Mouse (Mus musculus) liver, adult 2 months (tissue): Measurements from ENCODE around the gene Zfp334. TPM values are rescaled to one million over a fixed set of nuclear protein-coding genes. Genes with fewer than 3 reads are reported as not detected.

ENCODE experiments used
- DNase-seq: peaks from one replicate; pipeline ENCODE4 v3.0.0-alpha.2; 2011; ENCODE audit warnings: low read depth, low spot score; ENCODE audit errors: extremely low read depth
- H3K27ac ChIP-seq: fragments of 200-500 bp; replicated peaks from 2 replicates; pipeline ENCODE4 v1.5.1; 2012; ENCODE audit warnings: low read depth, mild to moderate bottlenecking, control low read depth, inconsistent platforms, low read length; ENCODE audit not compliant: insufficient read depth
- H3K27me3 ChIP-seq: fragments of 200-500 bp; 2 replicates; pipeline ENCODE4 v1.6.1; 2012; ENCODE audit warnings: mild to moderate bottlenecking, moderate library complexity, low read length, inconsistent platforms; ENCODE audit not compliant: control insufficient read depth, insufficient read depth
- H3K36me3 ChIP-seq: fragments of 200-500 bp; 2 replicates; pipeline ENCODE4 v1.6.1; 2012; ENCODE audit warnings: low read length, inconsistent platforms; ENCODE audit not compliant: control insufficient read depth, insufficient read depth
- H3K4me1 ChIP-seq: fragments of 200-500 bp; 2 replicates; pipeline ENCODE4 v1.6.1; 2011; ENCODE audit warnings: low read length; ENCODE audit not compliant: control insufficient read depth, insufficient read depth
- H3K4me3 ChIP-seq: fragments of 200-500 bp; 2 replicates; pipeline ENCODE4 v1.5.1; 2011; ENCODE audit warnings: low read depth, mild to moderate bottlenecking, control low read depth, low read length, moderate library complexity; ENCODE audit not compliant: insufficient read depth
- H3K79me2 ChIP-seq: fragments of 200-500 bp; 2 replicates; pipeline ENCODE4 v1.6.1; 2012; ENCODE audit warnings: inconsistent platforms, mild to moderate bottlenecking, low read length, moderate library complexity; ENCODE audit not compliant: control insufficient read depth, insufficient read depth
- H3K9ac ChIP-seq: fragments of 200-500 bp; 2 replicates; pipeline ENCODE4 v1.6.1; 2012; ENCODE audit warnings: low read depth, mild to moderate bottlenecking, control low read depth, inconsistent platforms, low read length
- CTCF ChIP-seq: fragments of 200-500 bp; IDR thresholded peaks from 2 replicates; pipeline ENCODE4 v1.5.1; 2011; ENCODE audit warnings: low read depth, low read length, control low read depth
- POLR2A ChIP-seq: fragments of 200-500 bp; IDR thresholded peaks from 2 replicates; pipeline ENCODE4 v1.6.1; 2011; ENCODE audit warnings: low read length, control low read depth; ENCODE audit not compliant: insufficient read depth; ENCODE audit errors: extremely low read depth
- WGBS: fragments of 180-500 bp; shearing (Covaris S2); methylation state at CpG from one replicate; pipeline ENCODE4 v1.1.7; 2018; 5-methylcytosine and 5-hydroxymethylcytosine counted together
- polyA plus RNA-seq: library from polyadenylated mRNA; depleted of rRNA; stranded (reverse); fragments of >200 nt; gene quantifications from 2 replicates; pipeline ENCODE4 v1.2.3, GENCODE M21; 2012
- total RNA-seq: library from RNA; depleted of rRNA; stranded (reverse); fragments of >200 nt; gene quantifications from 2 replicates; pipeline ENCODE4 v1.2.3, GENCODE M21; 2014

Gene Zfp334
- total and polyA plus RNA-seq, 2 experiments, result 0.46 to 0.65 TPM

GRCm38 (mm10) chr2:165391561-165391960, 3.5 kb upstream of the Zfp334 start:
- no peak overlapping the region for H3K9ac ChIP-seq
- no peaks in the 10 kb centered on the region for H3K36me3 ChIP-seq
- peaks cover 5% of the 10 kb centered on the region for H3K4me1 ChIP-seq
- TF ChIP-seq POLR2A, result no peak
- peak; percentile 95 for TF ChIP-seq CTCF
- WGBS, result 16% methylated on average over 8 of the region's 8 CpGs
- peak; percentile 56 for DNase-seq
- H3K27ac ChIP-seq, result no peak overlapping the region
- no peaks in the 10 kb centered on the region for H3K79me2 ChIP-seq
- no peaks in the 10 kb centered on the region for H3K27me3 ChIP-seq
- H3K4me3 ChIP-seq, result no peak overlapping the region

- H3K27ac ChIP-seq, result no peak overlapping the region
- no peak overlapping the region for H3K9ac ChIP-seq
- H3K79me2 ChIP-seq, result no peaks in the 10 kb centered on the region
- peaks cover 5% of the 10 kb centered on the region for H3K4me1 ChIP-seq
- WGBS, result 24% methylated on average over 6 of the region's 6 CpGs
- no peaks in the 10 kb centered on the region for H3K36me3 ChIP-seq
- no peak overlapping the region for H3K4me3 ChIP-seq
- peak; percentile 51 for DNase-seq
- no peak for TF ChIP-seq POLR2A
- no peak for TF ChIP-seq CTCF
- H3K27me3 ChIP-seq, result no peaks in the 10 kb centered on the region
Measured at GRCm38 (mm10) chr2:165389299-165389952, 1.4 kb upstream of the Zfp334 start.

- WGBS, result 27% methylated on average over 4 of the region's 4 CpGs
- no peak for DNase-seq
- no peaks in the 10 kb centered on the region for H3K79me2 ChIP-seq
- TF ChIP-seq CTCF, result no peak
- no peak for TF ChIP-seq POLR2A
- H3K36me3 ChIP-seq, result peaks cover 7% of the 10 kb centered on the region; the same call in 1 of the 2 replicates
- no peak overlapping the region for H3K27ac ChIP-seq
- no peak overlapping the region; the same call in 1 of the 2 replicates for H3K9ac ChIP-seq
- peaks cover 5% of the 10 kb centered on the region for H3K4me1 ChIP-seq
- H3K4me3 ChIP-seq, result peak overlapping the region; percentile 73
- H3K27me3 ChIP-seq, result no peaks in the 10 kb centered on the region
Measured at GRCm38 (mm10) chr2:165387370-165387769, 689 bp downstream of the Zfp334 start.

GRCm38 (mm10) chr2:165380050-165380449, 8.0 kb downstream of the Zfp334 start:
- no peak for DNase-seq
- TF ChIP-seq CTCF (no peak), POLR2A (no peak)
- H3K27me3 ChIP-seq, result no peaks in the 10 kb centered on the region
- H3K4me1 ChIP-seq, result no peaks in the 10 kb centered on the region
- 97% methylated on average over 25 of the region's 25 CpGs for WGBS
- no peaks in the 10 kb centered on the region for H3K79me2 ChIP-seq
- H3K27ac ChIP-seq, result no peak overlapping the region
- no peak overlapping the region for H3K9ac ChIP-seq
- H3K4me3 ChIP-seq, result no peak overlapping the region
- H3K36me3 ChIP-seq, result peaks cover 26% of the 10 kb centered on the region

- H3K4me3 ChIP-seq, result no peak overlapping the region
- no peak for DNase-seq
- WGBS, result 86% methylated on average over 3 of the region's 4 CpGs
- no peaks in the 10 kb centered on the region for H3K4me1 ChIP-seq
- H3K27ac ChIP-seq, result no peak overlapping the region
- no peaks in the 10 kb centered on the region for H3K27me3 ChIP-seq
- no peak for TF ChIP-seq POLR2A
- no peak for TF ChIP-seq CTCF
- H3K9ac ChIP-seq, result no peak overlapping the region
- no peaks in the 10 kb centered on the region for H3K79me2 ChIP-seq
- peaks cover 5% of the 10 kb centered on the region for H3K36me3 ChIP-seq
Measured at GRCm38 (mm10) chr2:165376001-165376400, 12.1 kb downstream of the Zfp334 start.

- no peaks in the 10 kb centered on the region for H3K79me2 ChIP-seq
- no peak for DNase-seq
- H3K4me3 ChIP-seq, result no peak overlapping the region
- H3K27ac ChIP-seq, result no peak overlapping the region
- WGBS, result 72% methylated on average over 5 of the region's 5 CpGs
- H3K27me3 ChIP-seq, result no peaks in the 10 kb centered on the region
- TF ChIP-seq POLR2A (no peak), CTCF (no peak)
- no peak overlapping the region for H3K9ac ChIP-seq
- no peaks in the 10 kb centered on the region for H3K4me1 ChIP-seq
- H3K36me3 ChIP-seq, result peaks cover 5% of the 10 kb centered on the region
Measured at GRCm38 (mm10) chr2:165375478-165375877, 12.6 kb downstream of the Zfp334 start.
